Mouse (Mus musculus) midbrain, embryonic 12.5 days (tissue): ENCODE data around the gene Ppp2r5d. TPM values are rescaled to one million over a fixed set of nuclear protein-coding genes. Genes with fewer than 3 reads are reported as not detected.

Source experiments
- ATAC-seq: fragments of 200-750 bp; cut with Nextera tagmentation; 2 replicates; pipeline ENCODE4 v1.8.0; 2017; ENCODE audit warnings: low read depth, moderate TSS enrichment, moderate library complexity; ENCODE audit not compliant: low FRiP score
- H3K27ac ChIP-seq: fragments of 300-500 bp; sonication (generic); replicated peaks from 2 replicates; pipeline ENCODE4 v1.5.1; 2016; ENCODE audit warnings: mild to moderate bottlenecking
- H3K27me3 ChIP-seq: fragments of 300-500 bp; sonication (generic); 2 replicates; pipeline ENCODE4 v1.6.1; 2016; ENCODE audit warnings: mild to moderate bottlenecking
- H3K36me3 ChIP-seq: fragments of 300-500 bp; sonication (generic); 2 replicates; pipeline ENCODE4 v1.6.1; 2016
- H3K4me1 ChIP-seq: fragments of 300-500 bp; sonication (generic); 2 replicates; pipeline ENCODE4 v1.6.1; 2016
- H3K4me2 ChIP-seq: fragments of 300-500 bp; sonication (generic); replicated peaks from 2 replicates; pipeline ENCODE4 v1.6.1; 2016; ENCODE audit warnings: mild to moderate bottlenecking, moderate library complexity
- H3K4me3 ChIP-seq: fragments of 300-500 bp; sonication (generic); 2 replicates; pipeline ENCODE4 v1.5.1; 2016; ENCODE audit warnings: mild to moderate bottlenecking
- H3K9ac ChIP-seq: fragments of 300-500 bp; sonication (generic); replicated peaks from 2 replicates; pipeline ENCODE4 v1.6.1; 2016; ENCODE audit warnings: mild to moderate bottlenecking, moderate library complexity
- H3K9me3 ChIP-seq: fragments of 300-500 bp; sonication (generic); 2 replicates; pipeline ENCODE4 v1.6.1; 2016; ENCODE audit warnings: mild to moderate bottlenecking
- WGBS: fragments of 180-500 bp; shearing (Covaris S2); methylation state at CpG from one replicate; pipeline ENCODE4 v1.1.7; 2016; 5-methylcytosine and 5-hydroxymethylcytosine counted together
- polyA plus RNA-seq: library from polyadenylated mRNA; unstranded; fragments of >200 nt; fragmentation: Nextera tagmentation; extraction: Ambion mirVana; gene quantifications from 2 replicates; pipeline ENCODE4 v1.2.1, GENCODE M21; 2016

The Ppp2r5d gene
- 111 and 113 TPM in 2 replicates for polyA plus RNA-seq

DNA sequence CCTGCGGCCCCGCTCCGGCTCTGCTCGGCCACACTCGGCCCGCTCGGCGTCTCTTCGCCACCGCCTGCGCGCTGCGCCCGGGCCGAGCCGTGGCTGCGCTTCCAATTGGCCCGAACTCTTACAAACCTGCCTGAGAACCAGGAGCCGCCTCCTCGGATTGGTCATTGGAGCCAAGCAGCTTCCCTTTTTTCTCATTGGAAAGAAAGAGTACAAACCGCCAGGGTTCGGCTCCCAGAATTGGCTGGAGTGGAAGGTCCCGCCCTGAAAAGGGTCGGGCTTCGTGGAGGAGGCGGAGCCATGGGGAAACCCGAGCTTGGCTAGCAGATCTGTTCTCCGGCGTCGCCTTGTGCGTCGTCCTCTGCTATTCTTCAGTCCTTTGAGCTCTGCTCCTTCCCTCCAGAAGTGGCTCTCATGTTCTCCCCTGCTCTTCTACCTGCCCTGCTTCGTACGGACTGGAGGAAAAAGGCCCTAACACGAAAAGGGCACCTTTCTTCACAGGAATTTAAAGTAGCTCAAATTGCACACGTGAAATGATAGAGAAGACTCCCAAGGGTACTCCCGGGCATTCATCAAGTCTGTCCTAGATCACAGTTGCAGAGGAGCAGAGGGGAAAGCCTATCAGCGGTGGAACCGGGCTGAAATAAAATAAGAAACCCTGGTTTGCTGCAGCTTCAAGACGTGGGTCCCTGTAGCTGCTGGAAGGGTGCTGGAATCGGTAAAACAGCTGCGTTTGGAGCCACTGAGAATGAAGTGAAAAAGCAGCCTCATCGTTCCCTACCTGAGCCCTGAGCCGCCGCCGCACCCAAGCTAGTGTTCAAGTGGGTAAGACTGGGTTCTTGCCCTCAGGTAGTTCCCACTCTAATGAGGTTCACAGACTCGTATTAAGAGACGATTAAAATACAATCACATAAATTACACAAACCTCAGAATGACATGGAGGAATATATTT lies at the start of gene Ppp2r5d:
Gene Ppp2r5d, minus strand, starts transcription at position 225 of the 949 bp plus-strand sequence.
- 2% methylated on average over 48 of the region's 48 CpGs for WGBS

DNA sequence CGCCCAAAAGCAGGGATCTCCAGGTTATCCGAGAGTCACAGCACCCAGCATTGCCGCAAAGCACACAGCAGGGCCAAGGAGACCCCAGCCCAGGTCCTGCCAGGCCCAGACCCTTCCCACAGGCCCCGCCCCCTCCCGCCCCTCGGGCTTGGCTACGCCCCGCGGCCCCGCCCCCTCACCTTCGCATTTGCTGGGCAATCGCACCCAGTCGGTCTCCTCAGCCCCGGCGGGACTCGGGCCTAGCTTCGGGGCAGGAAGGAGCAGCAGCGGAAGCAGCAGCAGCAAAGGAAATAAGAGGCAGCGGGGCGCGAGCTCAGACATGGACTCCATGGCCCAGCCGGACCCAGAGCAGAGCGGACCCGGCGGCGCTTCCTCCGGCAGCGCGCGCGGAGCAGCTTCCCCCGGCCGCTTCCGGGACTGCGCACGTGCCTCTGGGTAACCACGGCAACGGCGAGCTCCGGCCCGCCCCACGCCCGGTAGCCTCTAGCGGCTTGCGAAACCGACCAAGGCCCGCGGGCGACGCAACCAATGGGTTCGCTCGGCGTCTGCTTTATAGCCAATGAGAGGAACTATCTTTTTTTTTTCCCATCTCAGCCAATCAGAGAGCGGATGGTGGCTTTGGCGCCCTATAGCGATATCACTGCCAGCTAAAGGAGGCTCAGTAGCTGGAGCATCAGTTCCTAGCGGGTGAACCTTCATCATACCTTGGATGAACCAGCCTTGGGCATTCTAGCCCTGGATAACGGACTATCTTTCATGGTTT lies 47.1 kb upstream of the Ppp2r5d start, which contains the start of gene Cnpy3:
Gene Cnpy3, minus strand, starts transcription at position 421 of the 763 bp plus-strand sequence.
- H3K4me3 ChIP-seq: peak within 1 kb of the TSS; percentile 83
- peak within 1 kb of the TSS; percentile 78 for H3K9ac ChIP-seq
- H3K27ac ChIP-seq: peak within 1 kb of the TSS; percentile 87
- H3K9me3 ChIP-seq: no peaks in the 10 kb centered on the region
- ATAC-seq: peak; percentile 99
- peaks cover 18% of the 10 kb centered on the region for H3K4me1 ChIP-seq
- peaks cover 4% of the 10 kb centered on the region; the same call in 1 of the 2 replicates for H3K36me3 ChIP-seq
- WGBS: under 1% methylated on average over 55 of the region's 58 CpGs
- no peaks in the 10 kb centered on the region for H3K27me3 ChIP-seq
- peak within 1 kb of the TSS; percentile 73 for H3K4me2 ChIP-seq

More for the DNA sequence above, at the start of gene Ppp2r5d:
- Histone ChIP-seq H3K4me2 (peak within 1 kb of the TSS; percentile 92), H3K27me3 (no peaks in the 10 kb centered on the region), H3K9ac (peak within 1 kb of the TSS; percentile 93), H3K4me3 (peak within 1 kb of the TSS; percentile 85), H3K9me3 (no peaks in the 10 kb centered on the region), H3K27ac (peak within 1 kb of the TSS; percentile 85), H3K4me1 (peaks cover 36% of the 10 kb centered on the region), H3K36me3 (no peaks in the 10 kb centered on the region)
- ATAC-seq: peak; percentile 97

DNA sequence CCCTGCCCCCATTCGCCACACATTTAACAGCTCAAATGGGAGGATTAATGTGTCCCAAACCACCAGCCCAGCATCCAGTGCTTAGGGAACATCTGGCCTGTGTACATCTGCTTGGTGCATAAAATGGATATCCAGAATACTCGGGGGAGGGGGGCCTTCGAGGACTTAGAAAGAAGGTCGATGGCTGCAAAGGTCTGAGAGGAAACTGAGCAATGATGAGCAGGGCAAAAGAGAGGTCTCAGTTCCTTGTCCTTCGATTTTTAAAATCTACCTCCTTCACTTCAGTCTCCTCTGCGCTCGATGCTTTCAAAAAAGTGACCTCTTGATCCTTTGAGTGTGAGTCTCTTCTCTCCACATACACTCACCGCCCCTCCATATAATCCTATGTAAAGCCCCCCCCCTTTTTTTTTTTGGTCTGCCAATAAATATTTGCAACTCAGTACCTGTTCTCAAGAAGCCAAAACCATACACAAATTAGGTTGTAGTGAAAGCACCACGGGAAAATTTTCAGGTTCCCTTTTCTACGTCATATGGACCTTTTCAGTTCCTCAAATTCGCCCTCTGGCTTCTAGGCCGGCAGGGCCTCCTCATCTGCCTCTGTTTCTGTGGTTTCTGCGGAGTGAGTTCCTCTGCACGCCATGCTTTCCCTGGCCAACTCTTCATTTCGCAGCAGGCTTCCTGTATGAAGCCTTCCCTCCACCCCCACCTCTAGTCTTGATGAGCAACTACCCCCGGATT lies 46.3 kb upstream of the Ppp2r5d start:
- peak overlapping the region; percentile 73 for H3K4me2 ChIP-seq
- no peak for ATAC-seq

DNA sequence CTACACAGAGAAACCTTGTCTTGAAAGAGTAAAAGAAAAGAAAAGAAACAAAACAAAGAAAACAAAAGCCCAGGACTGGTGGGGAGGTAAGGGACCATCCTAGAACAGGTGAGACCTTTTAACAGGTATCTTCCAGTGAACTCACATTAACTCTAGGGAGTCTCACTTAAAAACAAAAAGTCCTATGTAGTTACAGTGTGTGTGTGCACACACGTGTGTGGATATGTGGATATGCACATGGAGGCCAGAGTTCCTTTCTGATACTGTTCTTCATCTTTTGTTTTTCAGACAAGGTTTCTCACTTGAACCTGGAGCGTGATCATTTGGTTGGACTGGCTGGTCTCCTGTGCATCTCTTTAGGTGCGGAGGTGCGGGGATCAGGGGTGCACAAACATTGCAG lies 45.7 kb upstream of the Ppp2r5d start:
- Histone ChIP-seq H3K27ac (no peak overlapping the region), H3K9me3 (no peaks in the 10 kb centered on the region), H3K9ac (peak overlapping the region; percentile 78), H3K27me3 (no peaks in the 10 kb centered on the region), H3K4me2 (peak overlapping the region; percentile 73), H3K4me1 (peaks cover 18% of the 10 kb centered on the region), H3K36me3 (peaks cover 12% of the 10 kb centered on the region), H3K4me3 (peak overlapping the region; percentile 83; the same call in 1 of the 2 replicates)
- no peak for ATAC-seq
- 96% methylated on average over 4 of the region's 4 CpGs for WGBS

More for the DNA sequence above, 46.3 kb upstream of the Ppp2r5d start:
- Histone ChIP-seq H3K27me3 (no peaks in the 10 kb centered on the region), H3K9ac (peak overlapping the region; percentile 78), H3K36me3 (peaks cover 11% of the 10 kb centered on the region; the same call in 1 of the 2 replicates), H3K27ac (peak overlapping the region; percentile 87), H3K4me3 (peak overlapping the region; percentile 83), H3K9me3 (no peaks in the 10 kb centered on the region), H3K4me1 (peaks cover 18% of the 10 kb centered on the region)
- WGBS: 29% methylated on average over 16 of the region's 16 CpGs

DNA sequence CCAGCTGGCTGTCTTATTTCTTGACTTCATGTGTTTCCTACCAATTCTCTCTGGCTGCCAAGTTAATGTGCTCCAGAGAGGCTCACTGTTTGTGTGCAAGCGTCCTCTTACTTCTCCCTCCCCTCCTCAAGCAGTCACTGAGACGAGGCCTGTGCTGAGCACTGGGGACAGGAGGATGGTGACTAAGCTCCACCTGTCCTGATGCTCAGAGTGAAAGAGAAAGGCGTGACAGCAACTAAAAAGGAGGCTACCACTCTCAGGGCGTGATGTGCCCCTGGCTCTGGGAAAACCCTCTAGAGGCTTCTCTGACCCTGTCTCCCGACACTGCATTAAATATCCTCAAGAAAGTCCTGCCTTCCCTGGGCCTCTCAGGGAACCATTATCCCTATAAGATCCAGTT lies 44.4 kb upstream of the Ppp2r5d start:
- peaks cover 19% of the 10 kb centered on the region for H3K36me3 ChIP-seq
- no peak for ATAC-seq
- H3K9me3 ChIP-seq: no peaks in the 10 kb centered on the region
- H3K9ac ChIP-seq: no peak overlapping the region
- WGBS: 94% methylated on average over 5 of the region's 5 CpGs
- H3K4me3 ChIP-seq: no peak overlapping the region
- H3K4me2 ChIP-seq: no peak overlapping the region
- H3K27me3 ChIP-seq: no peaks in the 10 kb centered on the region
- peaks cover 18% of the 10 kb centered on the region for H3K4me1 ChIP-seq
- H3K27ac ChIP-seq: no peak overlapping the region

DNA sequence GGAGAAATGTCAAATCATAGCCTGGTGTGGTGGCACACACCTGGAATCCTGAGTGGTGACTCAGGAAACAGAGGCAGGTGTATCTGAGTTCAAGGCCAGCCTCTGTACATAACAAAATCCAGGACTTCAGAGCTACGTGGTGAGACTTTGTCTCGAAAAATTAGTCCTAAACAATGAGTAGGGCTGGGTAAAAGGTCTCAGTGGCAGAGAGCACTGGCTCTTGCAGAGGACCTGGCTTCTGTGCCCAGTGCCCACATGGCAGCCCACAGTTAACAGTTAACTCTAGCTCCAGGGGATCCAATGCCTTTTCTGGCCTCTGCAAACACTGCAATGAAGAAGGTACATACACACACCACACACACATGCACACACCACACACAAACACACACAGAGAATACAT lies 42.9 kb upstream of the Ppp2r5d start:
- H3K36me3 ChIP-seq: peaks cover 29% of the 10 kb centered on the region
- H3K9ac ChIP-seq: no peak overlapping the region

DNA sequence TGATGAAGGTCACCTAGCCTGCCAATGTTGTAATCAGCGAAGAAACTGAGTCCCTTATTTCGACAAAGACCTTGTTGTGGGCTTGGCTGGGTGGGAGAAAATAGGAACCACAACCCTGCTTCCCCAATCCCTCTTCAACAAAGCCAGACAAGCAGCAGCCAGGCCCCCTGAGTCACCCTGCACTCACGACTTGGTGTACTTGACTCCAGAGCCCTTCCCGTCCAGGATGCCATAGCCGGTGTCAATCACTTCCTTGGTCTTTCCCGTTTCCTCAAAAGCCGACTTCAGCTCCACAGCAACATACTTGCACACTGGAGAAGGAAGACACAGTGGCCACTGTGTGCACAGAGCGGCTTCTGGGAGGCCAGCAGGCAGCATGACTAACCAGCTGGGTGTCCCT lies 42.3 kb upstream of the Ppp2r5d start:
- WGBS: 89% methylated on average over 8 of the region's 8 CpGs
- H3K9ac ChIP-seq: no peak overlapping the region
- H3K27ac ChIP-seq: no peak overlapping the region
- no peak for ATAC-seq
- H3K36me3 ChIP-seq: peaks cover 35% of the 10 kb centered on the region
- H3K4me1 ChIP-seq: peaks cover 13% of the 10 kb centered on the region
- no peak overlapping the region for H3K4me2 ChIP-seq
- no peaks in the 10 kb centered on the region for H3K9me3 ChIP-seq
- no peak overlapping the region for H3K4me3 ChIP-seq
- no peaks in the 10 kb centered on the region for H3K27me3 ChIP-seq

More for the DNA sequence above, 42.9 kb upstream of the Ppp2r5d start:
- no peak for ATAC-seq
- Histone ChIP-seq H3K4me2 (no peak overlapping the region), H3K4me3 (no peak overlapping the region), H3K27me3 (no peaks in the 10 kb centered on the region), H3K9me3 (no peaks in the 10 kb centered on the region), H3K4me1 (peaks cover 18% of the 10 kb centered on the region), H3K27ac (no peak overlapping the region)
- 92% methylated on average over 2 of the region's 2 CpGs for WGBS

DNA sequence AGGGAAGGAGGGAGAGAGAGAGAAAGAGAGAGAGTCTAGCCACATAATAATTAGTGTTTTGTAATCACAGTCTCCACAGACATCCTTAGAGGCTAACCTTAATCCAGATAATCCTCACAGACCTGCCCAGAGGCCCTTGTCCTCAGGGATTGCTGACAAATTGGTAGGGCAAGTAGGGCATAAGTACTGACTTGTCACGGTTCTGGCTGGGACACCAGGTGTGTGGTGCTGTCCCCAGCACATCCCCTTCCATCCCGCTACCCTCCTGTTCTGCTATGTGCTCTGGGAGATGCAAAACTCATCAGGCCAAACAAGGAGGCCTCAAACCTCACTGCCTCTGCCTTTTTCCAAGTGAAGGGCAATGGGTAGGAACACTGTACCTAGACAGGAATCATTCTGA lies 40.6 kb upstream of the Ppp2r5d start:
- no peak for ATAC-seq
- peaks cover 47% of the 10 kb centered on the region for H3K36me3 ChIP-seq
- H3K4me2 ChIP-seq: no peak overlapping the region
- 86% methylated on average over 2 of the region's 2 CpGs for WGBS
- H3K27ac ChIP-seq: no peak overlapping the region
- H3K9me3 ChIP-seq: no peaks in the 10 kb centered on the region
- H3K27me3 ChIP-seq: no peaks in the 10 kb centered on the region
- no peak overlapping the region for H3K4me3 ChIP-seq
- peaks cover 3% of the 10 kb centered on the region; the same call in 1 of the 2 replicates for H3K4me1 ChIP-seq
- H3K9ac ChIP-seq: no peak overlapping the region

DNA sequence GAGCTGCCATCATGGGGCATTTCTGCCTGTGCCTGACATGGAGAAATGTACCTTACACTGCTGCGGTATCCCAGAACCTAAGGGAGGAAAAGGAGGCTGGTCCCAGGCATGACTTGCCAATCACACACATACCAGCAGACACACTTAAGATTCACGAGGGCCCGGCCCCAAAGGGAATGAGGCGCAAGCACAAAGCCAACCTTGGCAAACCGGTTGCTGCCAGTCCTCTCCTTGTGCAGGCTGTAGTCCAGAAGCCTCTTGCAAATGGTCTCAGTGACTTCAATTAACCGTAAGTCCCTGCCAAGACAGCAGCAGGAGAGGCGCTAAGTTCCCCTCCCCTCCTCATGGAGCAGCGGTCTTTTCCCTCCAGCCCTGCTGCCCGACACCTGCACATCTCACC lies 38.1 kb upstream of the Ppp2r5d start:
- no peaks in the 10 kb centered on the region for H3K9me3 ChIP-seq
- no peak overlapping the region for H3K9ac ChIP-seq
- peaks cover 50% of the 10 kb centered on the region for H3K36me3 ChIP-seq
- H3K27me3 ChIP-seq: no peaks in the 10 kb centered on the region
- no peak overlapping the region for H3K27ac ChIP-seq
- H3K4me3 ChIP-seq: no peak overlapping the region
- no peak for ATAC-seq
- no peaks in the 10 kb centered on the region for H3K4me1 ChIP-seq
- 94% methylated on average over 9 of the region's 9 CpGs for WGBS
- no peak overlapping the region for H3K4me2 ChIP-seq

DNA sequence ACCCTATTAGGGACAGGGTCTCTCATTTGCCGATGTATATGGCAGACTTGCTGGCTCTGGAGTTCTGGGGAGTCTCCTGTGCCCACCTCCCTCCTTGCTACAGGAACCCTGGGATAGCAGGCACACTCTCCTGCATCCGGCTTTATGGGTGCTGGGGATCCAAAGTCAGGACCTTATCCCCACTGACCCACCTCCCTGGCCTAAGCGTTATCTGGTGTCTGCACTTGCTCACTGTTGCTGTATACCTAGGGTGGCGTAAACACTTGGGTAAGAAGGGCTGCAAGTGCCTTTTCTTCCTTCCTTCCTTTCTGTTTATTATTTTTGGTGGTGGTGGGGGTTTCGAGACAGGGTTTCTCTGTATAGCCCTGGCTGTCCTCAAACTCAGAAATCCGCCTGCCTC lies 36.4 kb upstream of the Ppp2r5d start:
- over 99% methylated on average over 6 of the region's 6 CpGs for WGBS
- no peaks in the 10 kb centered on the region for H3K27me3 ChIP-seq
- no peak overlapping the region for H3K4me2 ChIP-seq
- no peak overlapping the region for H3K27ac ChIP-seq
- no peaks in the 10 kb centered on the region for H3K4me1 ChIP-seq
- H3K9ac ChIP-seq: no peak overlapping the region
- ATAC-seq: no peak
- H3K4me3 ChIP-seq: no peak overlapping the region
- H3K36me3 ChIP-seq: peaks cover 49% of the 10 kb centered on the region
- no peaks in the 10 kb centered on the region for H3K9me3 ChIP-seq

DNA sequence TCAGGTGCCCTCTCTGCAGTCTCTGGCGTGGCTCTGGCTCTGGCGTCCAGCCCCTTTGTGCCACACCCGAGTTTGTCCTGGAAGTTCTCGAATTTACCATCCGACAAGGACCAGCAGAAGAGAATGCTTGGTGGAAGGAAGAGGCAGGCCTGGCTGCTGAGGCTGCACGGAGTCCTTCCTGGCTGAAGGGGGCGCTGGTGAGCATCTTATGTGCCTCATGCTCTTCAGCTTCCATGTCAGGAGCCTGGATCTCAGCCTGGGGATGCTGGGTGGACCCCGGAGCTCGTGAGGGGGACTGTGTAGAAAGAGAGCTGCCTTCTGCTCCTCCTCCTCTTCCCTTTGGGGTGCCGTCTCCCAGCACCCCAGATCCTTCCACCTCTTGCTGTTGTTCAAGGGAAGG lies 31.2 kb upstream of the Ppp2r5d start:
- Histone ChIP-seq H3K4me2 (no peak overlapping the region), H3K4me1 (no peaks in the 10 kb centered on the region), H3K9ac (no peak overlapping the region), H3K27me3 (no peaks in the 10 kb centered on the region), H3K36me3 (peaks cover 34% of the 10 kb centered on the region), H3K9me3 (no peaks in the 10 kb centered on the region), H3K4me3 (no peak overlapping the region), H3K27ac (no peak overlapping the region)
- 64% methylated on average over 10 of the region's 10 CpGs for WGBS
- no peak for ATAC-seq
